Mouse (Mus musculus): Measurements from ENCODE around the gene Acadvl. TPM values are rescaled to one million over a fixed set of nuclear protein-coding genes. Genes with fewer than 3 reads are reported as not detected.

Gene Acadvl
- polyA plus RNA-seq, 1 experiment from 2014 or later = 73.8 TPM

GRCm38 (mm10) chr11:70030651-70031320 lies 15.6 kb upstream of the Acadvl start:
- H3K27ac ChIP-seq (ENCODE audit: low read depth) = no peak overlapping the region
- no peak for ATAC-seq (replicated peaks; ENCODE audit: low FRiP score, low TSS enrichment, low read depth)
- WGBS = 91% methylated on average over 28 of the region's 28 CpGs
- no peaks in the 10 kb centered on the region for H3K9me3 ChIP-seq (ENCODE audit: control insufficient read depth, low read length)
- no peak overlapping the region for H3K4me2 ChIP-seq (ENCODE audit: low read length)
- no peak overlapping the region for H3K9ac ChIP-seq (ENCODE audit: low read length)
- H3K4me3 ChIP-seq (ENCODE audit: low read depth, low read length) = no peak overlapping the region
- no peaks in the 10 kb centered on the region for H3K27me3 ChIP-seq (replicated peaks; ENCODE audit: control insufficient read depth, insufficient read depth, low read length)
- DNase-seq (ENCODE audit: low spot score) = no peak
- peaks cover 29% of the 10 kb centered on the region for H3K36me3 ChIP-seq (ENCODE audit: control insufficient read depth, insufficient read depth, low read length)
- H3K4me1 ChIP-seq (replicated peaks; ENCODE audit: control insufficient read depth, insufficient read depth, low read length) = peaks cover 41% of the 10 kb centered on the region

- H3K27me3 ChIP-seq (replicated peaks; ENCODE audit: control insufficient read depth, insufficient read depth, low read length) = no peaks in the 10 kb centered on the region
- H3K27ac ChIP-seq (ENCODE audit: low read depth) = peak overlapping the region; percentile 68; the same call in 1 of the 2 replicates
- ATAC-seq (replicated peaks; ENCODE audit: low FRiP score, low TSS enrichment, low read depth) = 0 out of 2 replicates have a peak, but pooled peaks have one; percentile 18
- peak overlapping the region; percentile 59 for H3K4me2 ChIP-seq (ENCODE audit: low read length)
- peak overlapping the region; percentile 25; the same call in 1 of the 2 replicates for H3K4me3 ChIP-seq (ENCODE audit: low read depth, low read length)
- DNase-seq (ENCODE audit: low spot score) = no peak
- H3K9me3 ChIP-seq (ENCODE audit: control insufficient read depth, low read length) = no peaks in the 10 kb centered on the region
- peak overlapping the region; percentile 1; the same call in 1 of the 2 replicates for H3K9ac ChIP-seq (ENCODE audit: low read length)
- peaks cover 46% of the 10 kb centered on the region for H3K4me1 ChIP-seq (replicated peaks; ENCODE audit: control insufficient read depth, insufficient read depth, low read length)
- peaks cover 29% of the 10 kb centered on the region for H3K36me3 ChIP-seq (ENCODE audit: control insufficient read depth, insufficient read depth, low read length)
- WGBS = 35% methylated on average over 11 of the region's 11 CpGs
These were observed 14.8 kb upstream of the Acadvl start for GRCm38 (mm10) chr11:70029829-70030550.

- Histone ChIP-seq H3K27me3 (replicated peaks; ENCODE audit: control insufficient read depth, insufficient read depth, low read length) (no peaks in the 10 kb centered on the region), H3K27ac (ENCODE audit: low read depth) (peak overlapping the region; percentile 68), H3K4me2 (ENCODE audit: low read length) (peak overlapping the region; percentile 59), H3K4me3 (ENCODE audit: low read depth, low read length) (peak overlapping the region; percentile 25), H3K9ac (ENCODE audit: low read length) (peak overlapping the region; percentile 1; the same call in 1 of the 2 replicates), H3K36me3 (ENCODE audit: control insufficient read depth, insufficient read depth, low read length) (peaks cover 29% of the 10 kb centered on the region), H3K9me3 (ENCODE audit: control insufficient read depth, low read length) (no peaks in the 10 kb centered on the region), H3K4me1 (replicated peaks; ENCODE audit: control insufficient read depth, insufficient read depth, low read length) (peaks cover 51% of the 10 kb centered on the region)
- DNase-seq (ENCODE audit: low spot score) = peak; percentile 88
- WGBS = under 1% methylated on average over 20 of the region's 20 CpGs
- ATAC-seq (replicated peaks; ENCODE audit: low FRiP score, low TSS enrichment, low read depth) = peak; percentile 88
These were observed 14.1 kb upstream of the Acadvl start for GRCm38 (mm10) chr11:70029130-70029801.

DNA sequence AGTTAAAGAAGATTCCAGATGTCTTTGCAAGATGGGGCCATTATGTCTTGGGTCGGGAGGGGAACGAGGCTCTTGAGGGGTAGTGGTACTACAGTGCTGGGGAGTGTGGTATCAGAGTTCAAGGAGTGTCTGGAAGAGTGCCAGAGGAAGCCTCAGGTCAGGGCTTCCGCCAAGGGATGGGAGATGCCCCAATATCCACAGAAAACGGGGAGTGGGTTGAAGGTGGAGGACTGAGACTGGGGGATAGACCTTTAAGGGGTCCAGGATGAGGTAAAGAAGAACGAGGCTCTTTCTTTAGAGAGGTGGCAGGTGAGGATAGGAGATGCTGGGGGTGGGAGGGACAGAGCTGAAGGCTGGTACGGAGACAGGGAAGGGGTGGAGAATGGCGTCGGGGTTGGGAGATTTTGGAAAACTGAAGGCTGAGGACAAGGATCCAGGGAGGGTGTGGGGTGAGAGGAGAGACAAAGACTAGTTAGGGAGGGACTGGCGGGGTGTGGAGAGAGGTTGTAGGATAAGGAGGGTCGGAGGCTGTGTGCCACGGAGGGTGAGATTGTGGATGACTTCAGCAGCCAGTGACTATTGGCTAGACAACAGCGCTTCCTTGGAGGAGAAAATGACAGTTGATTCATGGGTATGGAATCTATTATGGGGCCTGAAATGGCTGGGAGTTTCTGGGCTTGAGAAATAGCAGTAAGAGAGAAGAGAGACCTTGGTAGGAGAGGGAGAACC lies 13.4 kb upstream of the Acadvl start:
- Histone ChIP-seq H3K4me1 (replicated peaks; ENCODE audit: control insufficient read depth, insufficient read depth, low read length) (peaks cover 57% of the 10 kb centered on the region), H3K4me3 (ENCODE audit: low read depth, low read length) (peak overlapping the region; percentile 25), H3K27ac (ENCODE audit: low read depth) (peak overlapping the region; percentile 68), H3K9me3 (ENCODE audit: control insufficient read depth, low read length) (no peaks in the 10 kb centered on the region), H3K36me3 (ENCODE audit: control insufficient read depth, insufficient read depth, low read length) (peaks cover 26% of the 10 kb centered on the region), H3K4me2 (ENCODE audit: low read length) (peak overlapping the region; percentile 59), H3K27me3 (replicated peaks; ENCODE audit: control insufficient read depth, insufficient read depth, low read length) (no peaks in the 10 kb centered on the region), H3K9ac (ENCODE audit: low read length) (no peak overlapping the region)
- ATAC-seq (replicated peaks; ENCODE audit: low FRiP score, low TSS enrichment, low read depth) (no peak), DNase-seq (ENCODE audit: low spot score) (no peak)
- WGBS = 16% methylated on average over 12 of the region's 12 CpGs

GRCm38 (mm10) chr11:70027397-70027796 lies 12.2 kb upstream of the Acadvl start:
- peaks cover 65% of the 10 kb centered on the region for H3K4me1 ChIP-seq (replicated peaks; ENCODE audit: control insufficient read depth, insufficient read depth, low read length)
- peak overlapping the region; percentile 22; the same call in 1 of the 2 replicates for H3K4me3 ChIP-seq (ENCODE audit: low read depth, low read length)
- peak overlapping the region; percentile 68 for H3K27ac ChIP-seq (ENCODE audit: low read depth)
- H3K27me3 ChIP-seq (replicated peaks; ENCODE audit: control insufficient read depth, insufficient read depth, low read length) = no peaks in the 10 kb centered on the region
- H3K4me2 ChIP-seq (ENCODE audit: low read length) = peak overlapping the region; percentile 59
- peaks cover 18% of the 10 kb centered on the region for H3K36me3 ChIP-seq (ENCODE audit: control insufficient read depth, insufficient read depth, low read length)
- DNase-seq (ENCODE audit: low spot score) = no peak
- 35% methylated on average over 9 of the region's 9 CpGs for WGBS
- no peaks in the 10 kb centered on the region for H3K9me3 ChIP-seq (ENCODE audit: control insufficient read depth, low read length)
- 0 out of 2 replicates have a peak overlapping the region, but pooled peaks have one; percentile 13 for H3K9ac ChIP-seq (ENCODE audit: low read length)
- no peak for ATAC-seq (replicated peaks; ENCODE audit: low FRiP score, low TSS enrichment, low read depth)

- Histone ChIP-seq H3K27ac (ENCODE audit: low read depth) (peak overlapping the region; percentile 68), H3K4me3 (ENCODE audit: low read depth, low read length) (peak overlapping the region; percentile 22), H3K4me2 (ENCODE audit: low read length) (peak overlapping the region; percentile 59), H3K4me1 (replicated peaks; ENCODE audit: control insufficient read depth, insufficient read depth, low read length) (peaks cover 72% of the 10 kb centered on the region), H3K27me3 (replicated peaks; ENCODE audit: control insufficient read depth, insufficient read depth, low read length) (no peaks in the 10 kb centered on the region), H3K9ac (ENCODE audit: low read length) (no peak overlapping the region), H3K36me3 (ENCODE audit: control insufficient read depth, insufficient read depth, low read length) (peaks cover 11% of the 10 kb centered on the region), H3K9me3 (ENCODE audit: control insufficient read depth, low read length) (no peaks in the 10 kb centered on the region)
- ATAC-seq (replicated peaks; ENCODE audit: low FRiP score, low TSS enrichment, low read depth) = peak; percentile 50
- DNase-seq (ENCODE audit: low spot score) = peak; percentile 64
- WGBS = 2% methylated on average over 19 of the region's 19 CpGs
These were observed 11.5 kb upstream of the Acadvl start for GRCm38 (mm10) chr11:70026689-70027088.

GRCm38 (mm10) chr11:70024151-70024514 lies 8.9 kb upstream of the Acadvl start:
- WGBS = 19% methylated on average over 6 of the region's 6 CpGs
- peak overlapping the region; percentile 59 for H3K4me2 ChIP-seq (ENCODE audit: low read length)
- peaks cover 79% of the 10 kb centered on the region for H3K4me1 ChIP-seq (replicated peaks; ENCODE audit: control insufficient read depth, insufficient read depth, low read length)
- peak overlapping the region; percentile 30 for H3K9ac ChIP-seq (ENCODE audit: low read length)
- H3K27me3 ChIP-seq (replicated peaks; ENCODE audit: control insufficient read depth, insufficient read depth, low read length) = no peaks in the 10 kb centered on the region
- ATAC-seq (replicated peaks; ENCODE audit: low FRiP score, low TSS enrichment, low read depth) (no peak), DNase-seq (ENCODE audit: low spot score) (no peak)
- H3K9me3 ChIP-seq (ENCODE audit: control insufficient read depth, low read length) = no peaks in the 10 kb centered on the region
- no peaks in the 10 kb centered on the region for H3K36me3 ChIP-seq (ENCODE audit: control insufficient read depth, insufficient read depth, low read length)
- H3K4me3 ChIP-seq (ENCODE audit: low read depth, low read length) = peak overlapping the region; percentile 34
- no peak overlapping the region for H3K27ac ChIP-seq (ENCODE audit: low read depth)

Measured in intestine, embryonic 14.5 days (tissue).